Mouse (Mus musculus) lung, postnatal 0 days (tissue): Measurements from ENCODE around the gene Mapk3.

Experiments used
- CTCF ChIP-seq: IDR thresholded peaks from 2 replicates; pipeline ENCODE4 v1.5.1; 2016; ENCODE audit warnings: antibody characterized with exemption, mild to moderate bottlenecking
- EP300 ChIP-seq: IDR thresholded peaks from 2 replicates; pipeline ENCODE4 v1.6.1; 2016; ENCODE audit warnings: antibody characterized with exemption, mild to moderate bottlenecking, control low read depth

GRCm38 (mm10) chr7:126766201-126766600, 6.8 kb downstream of the Mapk3 start, which contains the start of gene Gdpd3:
- TF ChIP-seq EP300: no peak
- TF ChIP-seq CTCF: no peak
